Mouse (Mus musculus): Measurements from ENCODE around the gene Slc25a47.

DNA sequence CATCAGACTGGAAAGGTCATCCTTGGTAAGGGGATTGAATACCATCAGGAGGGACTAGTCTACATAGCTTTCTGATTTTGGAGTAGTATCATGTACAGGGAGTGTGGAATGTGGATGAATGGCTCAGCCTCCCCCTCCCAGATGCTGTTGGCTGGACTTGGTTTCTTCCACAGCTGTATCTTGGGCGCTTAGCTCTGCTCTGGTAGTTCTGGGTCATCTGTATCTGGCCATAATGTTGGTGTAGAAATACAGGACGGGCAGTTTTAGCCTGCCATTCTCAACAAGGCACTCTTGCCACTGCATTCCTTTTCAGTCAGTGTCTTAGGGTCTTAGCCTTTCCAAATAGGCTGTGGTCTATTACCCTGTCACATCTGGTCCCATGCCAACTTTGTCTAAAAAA is 34.2 kb upstream of the Slc25a47 start:
- TF ChIP-seq USF1 (IDR thresholded peaks at IDR 0.05; ENCODE audit: low read depth): no peak
- no peak for TF ChIP-seq CTCF (IDR thresholded peaks at IDR 0.05; ENCODE audit: control insufficient read depth, insufficient read depth, insufficient read length)
- TF ChIP-seq MAX (IDR thresholded peaks at IDR 0.05): no peak
- TF ChIP-seq CEBPB (IDR thresholded peaks at IDR 0.05; ENCODE audit: low read depth): no peak

All from C2C12 (cell line).